Mouse (Mus musculus) layer of hippocampus, postnatal 10 days (tissue): ENCODE data around the gene Cbx4. TPM values are rescaled to one million over a fixed set of nuclear protein-coding genes. Genes with fewer than 3 reads are reported as not detected.

Source experiments
- DNase-seq, 2 experiments: peaks; one replicate each; pipeline ENCODE4 v3.0.0; 2021; ENCODE audit warnings: low spot score in 2 of 2
- total RNA-seq, 2 experiments: library from RNA; stranded (reverse); gene quantifications; 2 replicates each; pipeline ENCODE4 v1.2.3; 2021

The Cbx4 gene
- total RNA-seq, 2 experiments from 2014 or later, result 49.2 to 51.2 TPM

GRCm38 (mm10) chr11:119043761-119044550 lies 42.1 kb downstream of the Cbx4 start:
- peak in 1 of 2 experiments; percentile 32 for DNase-seq

DNA sequence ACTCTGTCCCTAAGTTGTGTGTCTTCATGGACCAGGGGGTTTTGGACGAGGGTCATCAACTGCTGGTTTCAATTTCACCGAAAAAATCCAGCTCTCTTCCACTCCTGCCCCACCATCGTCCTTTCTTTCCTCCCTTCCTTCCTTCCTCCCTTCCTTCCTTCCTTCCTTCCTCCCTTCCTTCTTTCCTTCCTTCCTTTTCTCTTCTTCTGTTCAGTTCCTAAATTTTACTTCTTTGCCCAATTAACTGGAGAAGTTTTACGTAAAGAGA lies 42.8 kb downstream of the Cbx4 start:
- DNase-seq, result no peak

- no peak for DNase-seq
Observed at GRCm38 (mm10) chr11:119042466-119043272, 43.4 kb downstream of the Cbx4 start.

DNA sequence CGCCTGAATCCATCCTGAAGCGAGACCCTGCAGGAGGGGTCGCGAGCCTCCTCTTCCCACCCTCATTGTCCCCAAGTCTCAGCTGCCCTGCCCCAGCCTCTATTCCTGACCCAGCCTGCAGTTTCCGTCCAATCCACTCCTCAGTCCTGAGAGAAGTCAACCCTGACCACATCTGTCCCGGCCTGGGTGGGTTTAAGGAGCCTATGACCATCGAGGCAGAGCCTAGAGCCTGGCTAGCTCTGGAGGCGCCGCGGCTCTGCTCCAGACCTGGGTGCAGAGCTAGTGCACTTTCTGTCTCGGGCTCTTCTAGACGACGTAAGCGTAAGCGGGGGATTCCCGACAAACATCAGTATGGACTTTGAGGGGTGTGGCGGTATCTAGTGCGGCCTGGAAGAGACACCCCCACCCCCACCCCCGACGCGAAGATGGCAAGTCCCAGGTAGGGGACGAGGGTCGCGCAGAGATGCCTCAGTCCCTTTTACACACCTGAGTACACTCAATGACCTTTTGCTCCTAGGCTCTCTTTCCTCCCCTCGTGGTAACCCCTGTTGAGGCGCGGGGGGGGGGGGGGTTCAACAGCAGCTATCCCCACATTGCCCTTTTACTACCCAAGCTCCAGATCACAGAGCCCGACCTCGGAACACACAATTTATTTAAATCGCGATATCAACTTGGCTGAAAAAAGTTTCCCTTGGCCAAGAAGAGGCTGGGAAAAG lies 44.1 kb downstream of the Cbx4 start:
- no peak for DNase-seq

DNA sequence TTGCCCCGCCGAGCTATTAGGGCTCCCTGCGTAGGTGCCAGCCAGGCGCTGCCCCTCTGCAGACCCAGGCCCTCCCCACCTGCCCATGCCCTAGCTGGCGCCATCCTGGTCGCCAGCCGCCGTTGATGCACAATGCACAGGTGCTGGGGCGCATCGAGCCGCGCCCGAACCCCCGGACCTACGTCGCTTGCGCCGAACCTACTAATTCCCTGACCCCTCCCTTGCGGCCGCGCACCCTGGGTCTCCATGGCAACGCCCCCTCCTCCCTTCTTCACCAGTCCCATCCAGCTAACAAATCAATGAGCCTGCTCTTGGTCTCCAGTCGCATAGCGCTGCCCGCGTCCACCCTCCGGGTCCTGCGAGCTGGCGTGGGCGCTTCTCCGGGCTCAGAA lies 44.7 kb downstream of the Cbx4 start:
- peak; percentile 77 for DNase-seq

GRCm38 (mm10) chr11:119040600-119041324 lies 45.3 kb downstream of the Cbx4 start, which contains the start of gene Cbx8:
Cbx8 (minus strand) TSS chr11:119040969.
- DNase-seq, result peak; percentile 99

DNA sequence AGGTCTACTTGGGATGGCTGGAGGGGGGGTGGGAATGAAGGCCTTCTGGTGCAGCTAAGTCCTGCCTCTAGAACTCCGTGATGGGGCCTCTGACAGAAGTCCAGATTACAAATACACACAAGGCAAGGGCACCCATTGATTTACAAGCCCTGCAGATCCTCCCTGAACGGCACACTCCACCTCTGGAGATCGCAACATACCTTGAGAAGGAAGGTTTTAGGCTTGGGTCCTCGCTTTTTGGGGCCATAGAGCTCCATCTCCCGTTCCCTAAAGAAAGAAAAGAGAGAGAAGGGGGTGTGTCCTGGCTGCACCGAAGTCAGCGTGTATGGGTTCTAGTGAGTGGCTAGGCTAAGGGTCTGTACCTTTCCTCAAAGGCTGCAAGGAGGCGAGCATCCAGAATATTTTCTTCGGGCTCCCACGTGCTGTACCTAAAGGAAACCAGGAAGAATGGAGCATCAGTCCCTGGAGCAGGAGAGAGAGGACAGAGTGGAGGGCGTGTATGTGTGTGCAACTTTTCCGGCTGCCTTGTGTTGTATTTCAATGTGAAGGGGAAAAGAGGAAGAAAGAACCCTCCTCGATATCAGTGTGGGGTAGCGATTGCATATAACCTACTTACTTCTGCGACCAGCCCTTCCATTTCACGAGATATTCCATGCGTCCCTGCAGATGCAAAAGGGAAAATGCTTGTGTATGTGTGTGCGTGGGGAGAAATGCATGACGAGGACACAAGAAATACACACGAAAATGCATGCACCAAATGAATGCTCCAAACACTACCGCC lies 46.1 kb downstream of the Cbx4 start:
- no peak for DNase-seq

- DNase-seq, result peak in 1 of 2 experiments; percentile 24
Observed at GRCm38 (mm10) chr11:119038744-119039484, 47.1 kb downstream of the Cbx4 start.

DNA sequence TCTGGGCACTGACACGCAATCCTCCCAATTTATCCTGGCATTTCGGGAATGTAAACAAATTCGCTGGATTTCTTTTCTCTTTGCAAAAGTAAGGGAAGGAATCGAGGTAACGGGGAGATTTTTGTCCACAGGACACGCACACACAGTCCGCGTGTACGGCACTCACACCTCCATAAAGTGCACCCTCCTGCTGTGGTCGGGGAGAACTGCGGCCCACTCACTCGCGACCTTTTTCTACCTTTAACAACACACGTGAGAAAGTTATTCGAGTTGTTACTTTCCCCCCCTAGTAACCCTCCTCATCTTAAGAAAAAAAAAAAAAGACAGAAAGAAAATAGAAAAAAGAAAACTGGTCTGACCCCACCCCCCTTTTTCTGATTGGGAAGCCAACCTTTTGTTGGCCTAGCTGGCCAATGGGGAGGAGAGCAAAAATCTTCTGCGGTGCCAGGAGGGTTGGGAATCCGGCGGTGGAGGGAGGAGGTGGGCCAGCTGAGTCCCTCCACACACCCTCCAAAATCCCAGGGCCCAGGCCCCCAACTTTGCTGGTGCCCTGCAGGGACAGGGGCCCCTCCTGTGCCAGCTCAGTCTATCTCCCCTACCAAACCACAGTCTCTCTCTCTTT lies 48.1 kb downstream of the Cbx4 start:
- no peak for DNase-seq

DNA sequence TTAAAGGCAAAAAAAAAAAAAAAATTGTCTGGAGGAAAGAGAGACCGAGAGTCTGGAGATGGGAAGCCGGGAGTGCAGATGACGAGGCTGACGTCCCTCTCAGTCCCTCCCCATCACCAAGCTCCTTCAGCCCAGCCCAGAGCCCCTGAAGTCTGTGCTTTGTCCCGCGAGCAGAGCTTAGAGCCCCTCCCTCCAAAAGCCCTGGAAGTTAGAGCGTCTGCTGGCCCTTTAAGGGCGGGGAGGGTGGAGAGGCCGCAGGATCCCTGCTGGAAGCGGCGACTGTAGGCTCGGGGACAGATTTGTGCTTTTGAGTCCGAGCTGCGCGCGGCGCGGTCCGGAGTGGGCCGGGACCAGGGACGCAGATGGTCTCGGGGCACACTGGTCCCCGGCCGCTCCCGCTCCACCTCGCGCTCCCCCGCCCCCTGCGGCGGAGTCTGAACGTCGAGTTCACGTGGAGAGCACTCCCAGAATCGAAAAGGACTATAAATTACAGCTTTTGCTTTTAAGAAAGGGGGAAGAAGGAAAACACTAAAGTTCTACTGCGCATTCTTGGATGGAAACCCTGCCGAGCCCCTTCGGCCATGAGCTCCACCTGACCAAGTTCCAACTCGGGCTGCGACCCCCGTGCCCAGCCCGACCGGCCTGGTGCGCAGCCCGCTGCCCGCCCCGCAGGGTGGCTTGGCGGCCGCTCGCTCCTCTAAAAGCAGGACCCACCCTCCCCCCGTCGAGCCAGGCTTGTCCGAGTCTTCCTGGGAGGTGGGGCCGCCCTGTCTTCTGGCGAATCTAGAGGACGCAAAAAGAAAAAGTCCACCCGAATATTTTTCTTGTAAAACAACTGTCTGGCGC lies 48.9 kb downstream of the Cbx4 start:
- peak in 1 of 2 experiments; percentile 47 for DNase-seq

DNA sequence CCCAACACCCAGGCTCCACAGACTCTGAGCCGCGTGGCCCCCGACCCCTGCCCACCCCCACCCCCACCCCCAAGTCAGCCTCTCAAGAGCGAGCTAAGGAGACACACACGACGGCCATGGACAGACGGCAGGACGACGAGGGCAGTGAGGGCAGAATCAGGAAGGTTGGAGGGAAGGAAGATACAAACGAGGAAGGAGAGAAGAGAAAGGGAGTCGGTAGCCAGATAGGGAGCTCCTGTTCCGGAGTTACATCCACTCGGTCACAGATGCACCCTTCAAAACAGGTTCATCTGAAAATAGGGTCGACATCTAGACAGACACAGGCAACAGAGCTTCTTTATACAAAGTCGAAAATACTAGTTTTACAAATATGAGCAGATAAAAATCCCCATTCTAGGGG lies 49.6 kb downstream of the Cbx4 start:
- DNase-seq, result no peak

DNA sequence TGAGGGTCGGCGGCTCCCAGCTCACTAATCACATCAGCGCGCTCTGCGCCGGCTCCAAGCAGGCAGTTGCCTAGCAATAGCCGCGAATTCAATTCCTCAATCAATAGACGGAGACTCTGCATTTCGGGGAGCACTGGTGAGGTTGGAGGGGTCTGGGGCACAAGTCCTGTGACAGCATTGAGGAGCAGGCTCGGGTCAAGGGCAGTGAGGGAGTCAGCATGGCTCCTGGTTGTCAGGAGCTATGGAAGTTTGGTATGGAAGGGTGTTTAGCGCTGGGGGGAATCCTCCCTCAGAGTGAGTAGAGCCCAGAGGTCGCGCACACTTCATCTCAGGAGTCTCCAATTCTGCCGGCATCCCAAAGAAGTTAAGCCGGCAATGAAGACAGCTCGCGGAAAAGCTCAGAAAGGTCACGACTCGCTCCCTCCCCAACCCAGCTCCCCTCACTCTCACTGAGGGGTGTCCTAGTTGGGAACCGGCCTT lies 50.3 kb downstream of the Cbx4 start:
- no peak for DNase-seq

DNA sequence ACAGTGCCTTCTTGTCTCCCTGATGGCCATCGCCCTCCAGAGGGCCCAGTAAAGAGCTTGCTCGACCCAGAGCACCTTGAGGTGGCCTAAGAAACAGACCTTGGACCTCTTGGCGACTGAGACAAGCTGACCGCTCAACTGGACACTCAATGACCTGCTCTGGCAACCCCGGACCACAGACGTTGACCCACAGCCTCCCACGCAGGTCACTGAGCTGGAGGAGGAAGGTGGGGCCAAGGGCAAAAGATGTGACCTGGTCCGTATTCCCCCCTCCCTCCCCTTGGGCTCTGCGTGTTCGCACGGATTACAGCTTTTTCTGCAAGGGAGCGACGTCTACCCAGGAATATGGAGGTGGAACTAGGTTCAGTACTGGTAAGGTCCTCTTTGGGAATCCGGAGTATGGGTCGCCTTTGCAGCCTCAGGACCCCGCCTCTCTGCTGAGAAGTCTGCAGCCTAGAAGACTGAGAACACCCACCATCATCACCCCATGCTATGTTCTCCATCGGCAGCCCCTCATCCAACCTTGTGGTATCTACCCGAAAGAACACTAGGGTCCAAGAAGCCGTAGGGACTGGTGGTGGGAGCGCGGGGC lies 50.8 kb downstream of the Cbx4 start:
- DNase-seq, result no peak

GRCm38 (mm10) chr11:119034635-119035034 lies 51.4 kb downstream of the Cbx4 start:
- DNase-seq, result no peak

- peak; percentile 87 to 90 for DNase-seq
Observed at GRCm38 (mm10) chr11:119033874-119034558, 52.0 kb downstream of the Cbx4 start.
